Mouse (Mus musculus): ENCODE measurements at regions not wholly inside any gene's neighbourhood (a gene's known extent, or its start where the extent isn't known, plus 50 kb on each side); places are given as distances from the start of the nearest gene placed in this dataset.

DNA sequence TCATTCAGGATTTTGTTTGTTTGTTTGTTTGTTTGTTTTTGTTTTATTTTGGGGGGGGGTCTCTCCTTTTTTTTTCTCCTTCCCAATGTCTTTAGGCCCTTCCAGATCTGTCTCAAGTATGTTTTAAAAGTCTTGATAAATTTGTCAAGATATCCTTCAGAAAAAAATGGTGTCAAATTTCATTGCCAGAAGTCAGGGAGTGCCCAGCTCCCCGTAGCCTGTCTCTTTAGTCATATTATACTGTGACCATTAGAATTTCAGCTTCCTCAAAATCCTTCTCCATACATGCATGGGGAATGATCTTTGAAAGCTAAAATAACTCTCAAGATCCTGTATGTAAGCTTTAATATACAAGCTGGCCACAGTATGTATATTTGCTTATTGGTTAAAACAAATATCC is 134.3 kb upstream of the Lpp start:
- peak; percentile 51 for DNase-seq (ENCODE audit: low read depth, low spot score)

GRCm38 (mm10) chr16:24255037-24255436 is 138.3 kb upstream of the Lpp start:
- no peak for DNase-seq (ENCODE audit: low read depth, low spot score)

GRCm38 (mm10) chr16:24254590-24254989 is 138.7 kb upstream of the Lpp start:
- DNase-seq (ENCODE audit: low read depth, low spot score), result no peak

DNA sequence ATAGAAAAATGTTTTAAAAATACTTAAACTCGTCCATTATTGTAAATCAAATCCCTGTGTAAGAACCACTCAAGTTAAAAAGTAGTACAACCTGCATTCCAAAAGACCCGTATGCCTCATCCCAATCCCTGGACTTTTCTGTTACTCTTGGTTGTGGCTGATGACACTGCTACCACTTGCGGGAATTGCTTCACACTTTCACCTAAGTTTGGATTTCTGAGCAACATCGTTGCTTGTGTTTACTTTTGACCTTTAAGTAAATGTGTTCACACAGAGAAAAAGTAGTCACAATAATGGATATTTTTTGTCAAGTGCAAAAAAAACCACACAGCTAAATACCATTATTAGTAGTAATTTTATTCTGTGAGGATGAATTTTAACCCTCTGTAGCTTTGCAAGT is 139.2 kb upstream of the Lpp start:
- no peak for DNase-seq (ENCODE audit: low read depth, low spot score)

DNA sequence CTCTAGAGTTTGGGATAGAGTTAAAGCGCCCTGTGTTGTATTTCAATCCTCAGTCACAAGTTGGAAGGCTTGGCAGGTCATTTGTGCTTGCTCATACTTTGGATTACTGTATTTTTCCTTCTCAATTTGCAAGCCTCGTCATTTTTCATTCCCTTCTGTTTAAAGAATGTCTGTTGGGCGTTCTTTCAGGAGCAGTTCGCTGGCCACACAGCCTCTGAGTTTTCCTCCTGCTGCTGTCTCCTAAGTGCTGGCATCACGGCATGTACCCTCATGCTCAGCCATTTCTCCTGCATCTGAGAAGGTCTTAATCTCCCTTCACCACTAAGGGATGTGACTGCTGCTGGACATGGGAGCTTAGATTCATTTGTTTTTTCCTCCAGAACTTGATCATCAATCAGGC is 146.0 kb upstream of the Lpp start:
- peak; percentile 46 for DNase-seq (ENCODE audit: low read depth, low spot score)

- peak; percentile 26 for DNase-seq (ENCODE audit: low read depth, low spot score)
Measured at GRCm38 (mm10) chr16:24238075-24238555, 155.2 kb upstream of the Lpp start.

DNA sequence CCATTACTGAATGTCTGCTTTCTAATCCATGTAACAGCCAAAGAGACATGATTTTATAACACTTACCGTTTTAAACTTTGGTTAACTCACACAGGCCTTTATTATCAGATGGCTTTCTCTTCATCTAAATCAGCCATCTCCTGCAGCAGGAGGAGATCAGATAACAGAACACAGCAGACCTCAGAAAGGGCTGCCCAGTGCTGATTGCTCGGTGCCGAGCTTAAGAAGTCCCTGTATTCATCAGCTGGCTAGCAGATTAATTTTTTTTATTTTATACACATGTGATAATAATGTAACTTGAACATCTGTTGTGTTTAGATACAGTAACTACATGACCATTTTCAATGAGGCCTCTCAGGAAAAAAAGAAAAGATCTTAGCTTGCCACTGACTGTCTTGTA is 155.9 kb upstream of the Lpp start:
- DNase-seq (ENCODE audit: low read depth, low spot score), result no peak

GRCm38 (mm10) chr16:24237013-24237412 is 156.3 kb upstream of the Lpp start:
- no peak for DNase-seq (ENCODE audit: low read depth, low spot score)

- DNase-seq (ENCODE audit: low read depth, low spot score), result peak; percentile 67
Measured at GRCm38 (mm10) chr16:24236511-24236910, 156.8 kb upstream of the Lpp start.

- DNase-seq (ENCODE audit: low read depth, low spot score), result no peak
Measured at GRCm38 (mm10) chr16:24234795-24235194, 158.5 kb upstream of the Lpp start.

DNA sequence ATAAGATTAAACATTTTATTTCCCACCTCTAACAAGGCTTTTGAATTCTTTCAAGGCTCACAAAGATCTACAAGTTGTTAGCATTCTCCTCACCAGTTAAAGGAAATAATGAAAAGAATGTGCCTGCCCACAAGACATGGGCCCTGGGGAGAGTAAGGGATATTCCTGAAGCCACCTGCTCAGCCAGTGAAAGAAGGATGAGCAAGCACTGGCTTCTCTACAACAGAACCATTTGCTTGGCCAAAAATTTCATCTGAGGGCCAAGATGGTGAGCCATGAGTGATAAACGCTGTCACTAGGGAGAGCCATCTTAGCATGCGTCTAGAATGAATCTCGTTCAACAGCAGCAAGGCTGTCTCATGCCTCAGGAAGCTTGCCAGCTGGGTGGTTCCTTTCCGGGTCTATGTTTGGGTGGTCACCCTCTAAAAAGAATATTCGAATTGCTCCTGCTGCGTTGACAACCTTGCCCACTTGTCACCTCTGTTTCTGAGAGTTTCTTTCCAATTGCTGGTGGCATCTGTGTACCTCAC is 161.2 kb upstream of the Lpp start:
- no peak for DNase-seq (ENCODE audit: low read depth, low spot score)

GRCm38 (mm10) chr16:24231506-24231905 is 161.8 kb upstream of the Lpp start:
- no peak for DNase-seq (ENCODE audit: low read depth, low spot score)

- DNase-seq (ENCODE audit: low read depth, low spot score), result no peak
Measured at GRCm38 (mm10) chr16:24229002-24229607, 164.2 kb upstream of the Lpp start.

- DNase-seq (ENCODE audit: low read depth, low spot score), result no peak
Measured at GRCm38 (mm10) chr16:24225897-24226296, 167.4 kb upstream of the Lpp start.

DNA sequence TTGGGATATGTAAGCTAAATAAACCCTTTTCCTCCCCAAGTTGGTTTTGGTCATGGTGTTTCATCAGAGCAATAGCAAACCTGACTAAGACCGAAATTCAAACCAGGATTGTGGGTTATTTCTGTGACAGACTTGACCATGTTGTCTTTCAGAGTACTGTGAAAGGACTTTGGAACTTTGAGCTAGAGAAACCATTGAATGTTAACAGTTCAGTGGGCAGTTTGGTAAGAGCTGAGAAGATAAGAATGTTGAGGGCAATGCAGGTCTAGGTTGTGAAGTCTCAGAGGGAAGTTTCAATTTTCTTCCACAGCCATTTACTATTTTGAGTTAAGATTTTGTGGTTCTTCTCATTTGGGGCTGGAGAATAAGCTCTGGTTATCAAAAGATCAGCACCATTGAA is 168.2 kb upstream of the Lpp start:
- DNase-seq (ENCODE audit: low read depth, low spot score), result no peak

GRCm38 (mm10) chr16:24223901-24224300 is 169.4 kb upstream of the Lpp start:
- DNase-seq (ENCODE audit: low read depth, low spot score), result no peak

DNA sequence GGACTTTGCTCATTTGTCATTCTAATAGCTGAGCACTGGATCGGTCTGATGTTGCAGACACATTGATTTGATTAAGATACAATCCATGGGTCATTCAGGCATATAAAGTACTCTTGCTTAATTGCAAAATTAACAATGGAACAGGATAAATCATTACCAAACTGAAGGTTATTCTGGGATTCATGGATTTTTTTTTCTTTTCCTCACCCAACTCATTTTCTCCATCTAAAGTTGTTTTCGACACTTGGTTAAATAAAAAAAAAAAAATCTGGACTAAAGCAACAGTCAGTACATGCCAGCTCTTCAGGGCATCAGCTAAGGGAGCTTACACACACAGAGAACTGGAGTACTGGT is 169.8 kb upstream of the Lpp start:
- no peak for DNase-seq (ENCODE audit: low read depth, low spot score)

GRCm38 (mm10) chr16:24222759-24223526 is 170.4 kb upstream of the Lpp start:
- DNase-seq (ENCODE audit: low read depth, low spot score), result no peak

DNA sequence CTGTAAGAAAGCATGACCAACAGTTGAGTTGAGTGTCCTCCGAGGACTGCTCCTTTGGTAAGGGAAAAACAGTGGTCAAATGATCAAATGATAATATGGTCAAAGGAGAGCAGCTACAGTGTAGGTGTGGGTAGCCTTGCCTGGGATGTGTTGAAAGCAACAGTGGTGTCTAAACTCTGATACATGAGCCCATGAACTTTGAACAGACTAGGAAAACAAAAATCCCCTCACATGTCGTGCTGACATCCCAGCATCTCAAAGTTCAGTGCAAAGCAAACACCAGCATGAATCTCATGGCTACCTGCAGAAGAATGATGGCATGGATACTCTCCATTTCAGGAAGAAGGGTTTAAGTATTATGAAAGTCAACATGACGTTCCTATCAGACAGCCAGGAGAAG is 171.3 kb upstream of the Lpp start:
- no peak for DNase-seq (ENCODE audit: low read depth, low spot score)

GRCm38 (mm10) chr16:24220613-24221012 is 172.7 kb upstream of the Lpp start:
- no peak for DNase-seq (ENCODE audit: low read depth, low spot score)

DNA sequence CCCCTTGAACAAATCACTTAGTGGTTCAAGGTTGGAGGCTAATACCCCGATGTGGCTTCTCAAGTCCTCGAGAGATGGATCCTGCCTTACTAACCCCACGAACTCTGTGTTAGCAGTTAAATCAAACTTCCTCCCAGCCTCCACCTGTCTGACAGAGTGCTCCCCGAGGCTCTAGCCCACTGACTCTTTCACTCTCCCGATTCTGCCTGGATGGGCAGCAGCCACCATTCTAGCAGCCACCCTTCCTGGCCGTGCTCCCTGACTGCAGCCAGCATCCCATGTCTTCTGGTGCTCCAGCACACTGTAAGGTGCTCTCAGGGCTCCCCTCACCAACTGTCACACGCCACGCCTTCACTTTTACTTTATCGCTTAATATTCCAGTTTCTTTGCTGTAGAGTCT is 173.6 kb upstream of the Lpp start:
- no peak for DNase-seq (ENCODE audit: low read depth, low spot score)

DNA sequence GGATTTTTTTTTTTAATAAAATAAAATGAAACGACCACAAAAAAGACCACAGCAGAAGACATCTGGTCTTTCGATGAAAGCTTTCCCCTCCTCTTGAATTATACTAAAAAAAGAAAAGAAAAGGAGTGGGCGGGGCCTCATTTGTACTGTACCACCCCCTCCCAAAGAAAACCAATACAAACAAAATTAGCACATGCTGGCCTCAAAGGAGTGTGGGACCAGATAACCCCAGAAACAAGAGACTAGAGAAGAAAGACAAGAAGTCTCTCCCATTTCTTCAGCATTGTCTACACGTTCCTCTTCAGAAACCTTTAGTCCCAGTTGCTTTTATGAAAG is 174.5 kb upstream of the Lpp start:
- no peak for DNase-seq (ENCODE audit: low read depth, low spot score)

DNA sequence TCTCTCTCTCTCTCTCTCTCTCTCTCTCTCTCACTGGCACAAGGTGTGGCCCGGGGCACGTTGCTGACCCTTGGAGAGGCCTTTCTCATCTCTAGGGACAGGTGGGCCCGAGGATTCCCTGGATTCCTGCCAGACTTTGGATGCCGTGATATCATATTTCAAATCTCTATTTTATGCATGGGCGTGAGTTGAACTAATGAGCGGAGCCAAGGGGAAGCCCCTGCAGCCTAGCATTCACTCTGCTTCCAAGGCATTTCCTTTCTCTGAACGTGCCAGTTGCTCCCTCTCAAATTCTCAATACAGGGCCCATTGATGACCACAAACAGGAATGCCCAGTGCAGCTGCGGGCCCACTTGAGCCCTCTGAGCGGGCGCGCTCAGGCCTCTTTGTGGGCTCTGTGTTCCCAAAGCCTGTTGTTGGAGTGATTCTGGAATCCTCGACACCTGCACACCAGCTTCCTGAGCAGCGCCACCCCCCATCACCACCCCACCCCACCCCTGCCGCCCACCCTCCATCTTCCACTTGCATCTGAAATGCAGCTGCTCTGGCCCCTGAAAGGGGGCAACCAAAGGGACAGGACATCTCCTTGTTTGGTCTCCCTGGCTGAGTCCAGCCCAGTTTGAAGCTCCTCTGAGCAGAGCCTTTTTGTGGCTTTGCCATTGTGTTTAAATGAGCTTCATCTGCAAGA is 175.0 kb upstream of the Lpp start:
- no peak for DNase-seq (ENCODE audit: low read depth, low spot score)
